Mouse (Mus musculus) CD4-positive, CD25-positive, alpha-beta regulatory T cell (primary cell): Measurements from ENCODE around the gene Plagl1. TPM values are rescaled to one million over a fixed set of nuclear protein-coding genes. Genes with fewer than 3 reads are reported as not detected.

Experiments used
- polyA plus RNA-seq: library from polyadenylated mRNA; unstranded; fragments of 100-300 nt; shearing (Covaris generic); gene quantifications from one replicate; pipeline ENCODE4 v1.2.1, GENCODE M21; 2017

Gene Plagl1
- 9.9 TPM for polyA plus RNA-seq

GRCm38 (mm10) chr10:13060021-13060668 is at the start of gene Plagl1:
TSS of gene Plagl1 (plus strand) at chr10:13060504.

GRCm38 (mm10) chr10:13177973-13178624 is 117.8 kb downstream of the Plagl1 start, which contains the start of gene Zc2hc1b:
TSS of gene Zc2hc1b (minus strand) at chr10:13178023.

Other genes starting within 250 kb of the Plagl1 start
- 305 TPM for gene Utrn, start 191.1 kb upstream of the Plagl1 start, polyA plus RNA-seq
- gene Stx11, start 96.2 kb upstream of the Plagl1 start, polyA plus RNA-seq, result 28.3 TPM
- gene Sf3b5, start 55.2 kb upstream of the Plagl1 start, polyA plus RNA-seq, result 30.2 TPM
- gene Zc2hc1b, start 117.5 kb downstream of the Plagl1 start, polyA plus RNA-seq, result not detected
- 58.2 TPM for gene Ltv1, start 132.7 kb downstream of the Plagl1 start, polyA plus RNA-seq